Mouse (Mus musculus): Measurements from ENCODE around the gene Sh2d1b1.
"Not testable (repeated sequence)": the region's sequence is repeated elsewhere in the genome, so short reads cannot be mapped to it uniquely, and the experiment has no call there.

Sh2d1b1 gene

GRCm38 (mm10) chr1:170277016-170277415, at the start of gene Sh2d1b1:
Sh2d1b1 (plus strand) TSS chr1:170277320.
- no peak for DNase-seq (ENCODE audit: low spot score in 2 of 2)

GRCm38 (mm10) chr1:170232688-170233087, 44.4 kb upstream of the Sh2d1b1 start, which contains the start of gene Sh2d1b2:
Sh2d1b2 (plus strand) TSS chr1:170232749.
- not testable (repeated sequence) for DNase-seq (ENCODE audit: low spot score in 2 of 2)

GRCm38 (mm10) chr1:170245016-170245415, 32.1 kb upstream of the Sh2d1b1 start:
- DNase-seq (ENCODE audit: low spot score in 2 of 2) = no peak

GRCm38 (mm10) chr1:170254893-170255559, 22.1 kb upstream of the Sh2d1b1 start:
- peak in 1 of 2 experiments; percentile 67 for DNase-seq (ENCODE audit: low spot score in 2 of 2)

- peak; percentile 68 to 82 for DNase-seq (ENCODE audit: low spot score in 2 of 2)
Measured at GRCm38 (mm10) chr1:170255560-170255910, 21.6 kb upstream of the Sh2d1b1 start.

GRCm38 (mm10) chr1:170270281-170270680, 6.8 kb upstream of the Sh2d1b1 start:
- no peak for DNase-seq (ENCODE audit: low spot score in 2 of 2)

GRCm38 (mm10) chr1:170270696-170271095, 6.4 kb upstream of the Sh2d1b1 start:
- no peak for DNase-seq (ENCODE audit: low spot score in 2 of 2)

- DNase-seq (ENCODE audit: low spot score in 2 of 2) = no peak
Measured at GRCm38 (mm10) chr1:170273252-170273651, 3.9 kb upstream of the Sh2d1b1 start.

- DNase-seq (ENCODE audit: low spot score in 2 of 2) = no peak
Measured at GRCm38 (mm10) chr1:170282415-170283129, 5.5 kb downstream of the Sh2d1b1 start.

- DNase-seq (ENCODE audit: low spot score in 2 of 2) = no peak
Measured at GRCm38 (mm10) chr1:170292239-170292951, 15.3 kb downstream of the Sh2d1b1 start.

GRCm38 (mm10) chr1:170293257-170293656, 16.1 kb downstream of the Sh2d1b1 start:
- no peak for DNase-seq (ENCODE audit: low spot score in 2 of 2)

- no peak for DNase-seq (ENCODE audit: low spot score in 2 of 2)
Measured at GRCm38 (mm10) chr1:170294786-170295570, 17.9 kb downstream of the Sh2d1b1 start.

- no peak for DNase-seq (ENCODE audit: low spot score in 2 of 2)
Measured at GRCm38 (mm10) chr1:170299496-170299895, 22.4 kb downstream of the Sh2d1b1 start.

- DNase-seq (ENCODE audit: low spot score in 2 of 2) = no peak
Measured at GRCm38 (mm10) chr1:170301686-170302085, 24.6 kb downstream of the Sh2d1b1 start.

- DNase-seq (ENCODE audit: low spot score in 2 of 2) = no peak
Measured at GRCm38 (mm10) chr1:170302456-170302855, 25.3 kb downstream of the Sh2d1b1 start.

GRCm38 (mm10) chr1:170303103-170303502, 26.0 kb downstream of the Sh2d1b1 start:
- no peak for DNase-seq (ENCODE audit: low spot score in 2 of 2)

GRCm38 (mm10) chr1:170305002-170305401, 27.9 kb downstream of the Sh2d1b1 start:
- no peak for DNase-seq (ENCODE audit: low spot score in 2 of 2)

GRCm38 (mm10) chr1:170306232-170306631, 29.1 kb downstream of the Sh2d1b1 start, which contains the start of gene Gm7694:
Gm7694 (minus strand) TSS chr1:170306332.
- DNase-seq (ENCODE audit: low spot score in 2 of 2) = no peak

GRCm38 (mm10) chr1:170308503-170308902, 31.4 kb downstream of the Sh2d1b1 start, which contains the start of gene Spata46:
Spata46 (plus strand) TSS chr1:170308803.
- DNase-seq (ENCODE audit: low spot score in 2 of 2) = no peak

- DNase-seq (ENCODE audit: low spot score in 2 of 2) = no peak
Measured at GRCm38 (mm10) chr1:170311431-170311830, 34.3 kb downstream of the Sh2d1b1 start.

GRCm38 (mm10) chr1:170322046-170322445, 44.9 kb downstream of the Sh2d1b1 start:
- DNase-seq (ENCODE audit: low spot score in 2 of 2) = no peak

- DNase-seq (ENCODE audit: low spot score in 2 of 2) = no peak
Measured at GRCm38 (mm10) chr1:170323001-170323400, 45.9 kb downstream of the Sh2d1b1 start.

Data from spleen, postnatal 4 days (tissue).